Mouse (Mus musculus) kidney, adult 8-10 months (tissue): ENCODE results near the gene Nedd9.
A peak's percentile ranks its signal among the peaks of the same experiment; 100 is the strongest.
"Not testable (repeated sequence)": the region's sequence is repeated elsewhere in the genome, so short reads cannot be mapped to it uniquely, and the experiment has no call there.

ENCODE experiments used
- DNase-seq, 2 experiments: peaks; one replicate each; pipeline ENCODE4 v3.0.0; 2022

Nedd9 gene

DNA sequence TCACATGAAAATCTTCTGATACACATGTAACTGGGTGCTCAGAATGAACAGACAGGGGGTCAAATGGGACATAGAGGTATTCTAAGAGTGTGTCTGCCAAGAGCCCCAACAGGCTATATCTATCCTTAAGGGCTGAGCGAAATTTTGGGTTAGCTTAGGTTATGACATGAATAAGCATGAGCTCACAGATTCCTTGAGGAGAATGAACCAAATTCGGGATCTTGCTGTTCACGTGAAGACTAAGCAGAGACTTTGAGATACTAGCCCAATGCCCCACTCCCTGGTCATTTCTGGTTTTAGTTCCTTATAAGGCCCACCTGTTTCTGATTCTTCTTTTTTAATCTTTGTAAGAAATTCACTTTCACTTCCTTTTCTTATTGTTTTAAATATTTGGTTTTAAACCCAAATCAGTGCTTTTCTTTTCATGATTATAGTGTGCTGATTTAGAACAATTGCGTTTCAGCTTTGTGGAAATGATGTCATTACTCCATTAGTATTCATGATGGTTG is 195.6 kb downstream of the Nedd9 start:
- DNase-seq: no peak

GRCm38 (mm10) chr13:41286285-41286684 is 200.9 kb downstream of the Nedd9 start:
- no peak for DNase-seq

DNA sequence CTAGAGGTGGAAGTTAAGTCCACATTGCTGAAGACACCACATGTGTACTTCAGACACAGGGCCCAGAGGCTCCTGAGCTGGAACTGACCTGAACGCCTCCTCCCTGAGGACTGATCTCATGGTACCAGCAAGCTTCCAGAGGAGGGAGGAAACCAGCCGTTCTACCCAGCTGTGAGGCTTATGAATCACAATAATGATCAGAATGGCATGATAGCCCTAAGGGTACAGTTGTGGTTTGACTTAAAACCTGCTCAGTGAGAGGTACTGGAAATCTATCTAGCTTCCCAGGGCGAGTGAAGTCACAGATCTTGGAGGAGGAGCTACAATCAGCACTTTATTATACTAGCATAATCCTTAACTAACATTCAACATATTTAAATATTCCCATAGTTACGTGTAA is 201.7 kb downstream of the Nedd9 start:
- DNase-seq: no peak

- peak; percentile 62 to 83 for DNase-seq
Observed at GRCm38 (mm10) chr13:41283256-41283655, 203.9 kb downstream of the Nedd9 start.

GRCm38 (mm10) chr13:41280696-41281095 is 206.5 kb downstream of the Nedd9 start:
- DNase-seq: peak in 1 of 2 experiments; percentile 12

DNA sequence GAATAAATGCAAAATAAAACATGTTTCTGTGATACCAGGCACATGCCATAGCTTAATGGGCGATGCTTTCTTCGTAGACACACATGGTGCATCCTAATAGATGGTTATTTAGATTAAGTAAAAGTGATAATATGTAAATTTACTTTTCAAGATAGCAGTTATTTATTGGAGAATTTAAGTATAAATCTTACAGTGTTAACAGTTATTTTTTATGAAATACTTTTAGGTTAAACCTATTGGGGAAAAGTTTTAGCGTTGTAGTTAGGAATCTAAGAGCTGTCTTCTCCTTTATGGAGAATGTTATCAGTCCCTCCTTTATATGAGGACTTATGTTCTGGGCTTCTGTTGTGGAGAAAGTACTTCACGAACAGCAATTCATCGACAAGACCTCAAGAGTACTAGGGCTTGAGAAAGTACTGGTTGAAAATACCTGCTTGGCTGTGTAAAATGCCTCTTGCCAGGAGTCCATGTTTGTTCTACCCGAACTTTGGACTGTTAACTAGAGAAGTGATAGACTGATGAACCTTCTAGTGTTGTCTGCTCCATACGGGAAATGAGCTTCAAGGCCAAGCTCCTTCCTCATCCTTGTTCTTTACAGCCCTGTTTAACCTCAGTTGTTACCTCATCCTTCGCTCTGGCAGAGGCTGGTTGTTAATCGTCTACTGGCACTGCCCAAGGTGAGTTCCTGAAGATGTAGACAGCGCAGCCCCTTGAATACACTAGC is 213.1 kb downstream of the Nedd9 start, which contains the start of gene Gm17364:
Gene Gm17364 (minus strand): TSS at position 51 of the 724 bp plus-strand sequence.
- no peak for DNase-seq

- DNase-seq: no peak
Observed at GRCm38 (mm10) chr13:41267827-41268408, 219.2 kb downstream of the Nedd9 start.

DNA sequence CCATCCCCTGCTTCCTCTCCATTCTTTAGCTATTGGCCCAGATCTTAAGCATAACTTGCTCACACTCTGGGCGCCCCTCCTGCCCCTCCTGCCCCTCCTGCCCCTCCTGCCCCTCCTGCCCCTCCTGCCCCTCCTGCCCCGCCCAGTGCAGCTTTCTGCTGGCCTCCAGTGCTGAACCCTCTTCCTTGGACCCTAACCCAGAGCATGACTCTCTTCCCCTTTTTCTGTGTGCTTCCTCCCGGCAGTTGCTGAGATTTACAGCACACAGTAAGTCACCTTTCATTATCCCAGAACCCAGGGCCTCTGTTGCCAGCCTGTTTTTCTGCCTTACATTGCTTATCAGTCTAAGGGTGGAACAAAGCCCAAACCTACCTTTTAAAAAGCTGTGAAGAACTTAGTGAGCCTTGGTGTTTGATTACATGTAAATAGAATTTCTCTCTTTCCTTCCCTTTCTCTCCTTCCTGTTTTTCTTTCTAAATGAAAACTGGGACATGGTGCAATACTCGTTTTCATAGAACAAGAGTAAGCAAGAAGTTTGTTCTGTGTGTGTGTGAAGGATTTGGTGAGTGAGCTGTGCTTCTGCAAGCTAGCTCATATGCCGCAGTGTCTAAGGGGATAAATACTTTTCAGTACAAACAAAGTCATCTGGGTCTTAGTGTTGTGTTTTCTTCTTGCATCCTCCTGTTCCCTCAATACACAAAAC is 223.7 kb downstream of the Nedd9 start:
- DNase-seq: no peak

GRCm38 (mm10) chr13:41261617-41262016 is 225.5 kb downstream of the Nedd9 start:
- DNase-seq: not testable (repeated sequence)
